Mouse (Mus musculus) urinary bladder, postnatal 4 days (tissue): Measurements from ENCODE around the gene Plcd3.
A peak's percentile ranks its signal among the peaks of the same experiment; 100 is the strongest.

Experiments used
- DNase-seq, 2 experiments: peaks; one replicate each; pipeline ENCODE4 v3.0.0; 2021 to 2022; ENCODE audit warnings: low spot score in 2 of 2

The Plcd3 gene

DNA sequence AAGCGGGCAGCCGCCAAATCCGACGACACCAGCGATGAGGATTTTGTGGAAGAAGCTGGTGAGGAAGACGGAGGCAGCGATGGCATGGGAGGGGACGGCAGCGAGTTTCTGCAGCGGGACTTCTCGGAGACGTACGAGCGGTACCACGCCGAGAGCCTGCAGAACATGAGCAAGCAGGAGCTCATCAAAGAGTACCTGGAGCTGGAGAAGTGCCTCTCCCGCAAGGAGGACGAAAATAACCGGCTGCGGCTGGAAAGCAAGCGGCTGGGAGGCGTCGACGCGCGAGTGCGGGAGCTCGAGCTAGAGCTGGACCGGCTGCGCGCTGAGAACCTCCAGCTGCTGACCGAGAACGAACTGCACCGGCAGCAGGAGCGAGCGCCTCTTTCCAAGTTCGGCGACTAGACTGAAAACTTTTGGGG, 16.1 kb upstream of the Plcd3 start:
- peak in 1 of 2 experiments; percentile 62 for DNase-seq

DNA sequence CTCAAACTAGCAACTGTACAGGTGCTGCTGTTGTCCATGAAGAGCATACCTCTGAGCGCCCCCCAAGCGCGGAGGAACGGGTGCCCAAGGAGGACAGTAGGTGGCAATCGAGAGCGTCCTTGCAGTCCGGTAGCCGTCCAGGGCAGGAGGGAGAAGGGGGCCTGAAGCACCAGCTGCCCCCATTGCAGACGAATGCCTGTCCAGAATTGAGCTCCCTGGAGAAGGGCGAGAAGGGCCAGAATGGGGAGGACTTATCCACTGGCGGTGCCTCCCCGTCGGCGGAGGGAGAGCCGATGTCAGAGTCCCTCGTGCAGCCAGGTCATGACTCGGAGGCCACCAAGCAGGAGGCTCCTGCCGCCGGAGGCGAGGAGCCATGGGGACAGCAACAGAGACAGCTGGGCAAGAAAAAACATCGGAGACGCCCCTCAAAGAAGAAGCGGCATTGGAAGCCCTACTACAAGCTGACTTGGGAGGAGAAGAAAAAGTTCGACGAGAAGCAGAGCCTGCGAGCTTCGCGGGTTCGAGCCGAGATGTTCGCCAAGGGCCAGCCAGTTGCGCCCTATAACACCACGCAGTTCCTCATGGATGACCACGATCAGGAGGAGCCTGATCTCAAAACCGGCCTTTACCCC, 15.6 kb upstream of the Plcd3 start:
- DNase-seq = peak; percentile 70 to 78

DNA sequence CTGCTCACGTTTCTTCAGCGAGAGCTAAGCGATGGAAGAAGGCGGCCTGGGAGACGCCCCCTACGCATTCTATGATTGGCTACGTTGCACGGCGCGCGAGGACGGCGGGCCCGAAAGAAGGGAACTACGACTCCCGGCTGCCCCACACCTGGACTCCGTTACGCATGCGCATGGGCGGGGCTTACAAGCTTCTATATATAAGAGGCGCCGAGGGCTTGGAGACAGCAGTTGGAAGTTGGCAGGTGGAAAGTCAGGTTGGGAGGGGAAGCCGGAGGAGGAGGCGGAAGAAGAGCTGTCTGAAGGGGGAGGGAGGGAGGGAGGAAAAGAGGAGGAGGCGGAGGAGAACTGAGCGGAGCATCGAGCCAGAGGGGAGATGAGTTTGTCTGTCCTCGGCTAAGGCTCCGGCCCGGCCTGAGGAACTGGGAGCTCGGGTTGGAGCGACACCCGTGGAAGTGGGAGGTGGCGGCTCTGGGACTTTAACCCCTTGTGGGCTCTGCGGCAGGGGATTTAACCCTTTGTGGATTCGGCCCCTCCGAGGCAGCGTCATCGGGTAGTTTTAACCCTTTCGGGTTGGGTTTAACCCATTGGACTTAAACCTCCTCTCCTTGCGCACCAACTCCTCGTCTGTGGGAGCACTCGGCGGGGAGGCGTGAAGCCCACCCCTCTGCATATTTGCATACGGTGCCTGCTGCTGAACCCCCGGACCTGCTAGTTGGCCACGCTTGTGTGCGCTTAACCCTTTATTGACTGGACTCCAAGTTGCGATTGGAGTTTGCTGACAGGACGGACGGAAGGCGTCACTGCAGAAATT, 14.8 kb upstream of the Plcd3 start, which contains the start of gene Hexim1:
Gene Hexim1, plus strand, starts transcription at position 224 of the 811 bp plus-strand sequence.
- DNase-seq = peak; percentile 100

DNA sequence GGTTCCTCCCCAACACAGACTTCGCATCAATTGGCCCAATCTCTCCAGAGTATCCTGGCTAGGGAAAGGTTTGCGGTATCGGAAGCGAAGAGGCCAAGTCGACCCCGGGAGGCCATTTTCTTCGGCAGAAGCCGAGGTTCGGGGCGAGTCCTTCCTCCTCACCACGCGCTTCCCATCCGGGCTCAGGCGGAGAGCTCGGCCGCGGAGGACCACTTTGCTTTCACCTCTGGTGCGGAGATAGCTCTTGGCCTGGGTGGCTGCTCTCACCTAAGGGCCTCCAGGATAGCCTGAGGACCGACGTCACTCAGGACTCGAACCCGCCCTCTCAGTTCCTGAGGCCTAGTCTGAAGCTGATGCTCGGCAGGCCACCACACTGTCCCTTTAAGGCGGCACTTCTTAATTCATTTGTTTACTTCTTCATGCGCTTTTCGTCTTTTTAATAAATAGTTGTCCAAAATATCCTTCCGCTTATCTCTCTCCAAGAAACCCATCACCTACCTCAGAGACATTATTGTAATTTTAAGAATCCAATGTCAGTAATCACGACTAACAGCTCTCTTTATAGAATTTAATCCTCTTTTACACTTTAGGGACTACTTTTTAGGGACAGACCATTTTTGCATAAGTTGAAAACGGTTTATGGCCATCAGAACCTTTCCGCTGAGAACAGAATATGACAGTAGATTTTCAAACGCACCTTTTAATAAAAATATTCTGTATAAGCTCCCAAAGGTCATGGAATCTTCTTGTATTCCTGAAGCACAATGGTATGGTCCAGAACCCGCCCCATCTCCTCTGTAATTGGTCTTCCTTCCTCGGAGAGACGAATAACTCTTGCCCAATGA, 13.9 kb upstream of the Plcd3 start:
- peak; percentile 71 to 78 for DNase-seq

DNA sequence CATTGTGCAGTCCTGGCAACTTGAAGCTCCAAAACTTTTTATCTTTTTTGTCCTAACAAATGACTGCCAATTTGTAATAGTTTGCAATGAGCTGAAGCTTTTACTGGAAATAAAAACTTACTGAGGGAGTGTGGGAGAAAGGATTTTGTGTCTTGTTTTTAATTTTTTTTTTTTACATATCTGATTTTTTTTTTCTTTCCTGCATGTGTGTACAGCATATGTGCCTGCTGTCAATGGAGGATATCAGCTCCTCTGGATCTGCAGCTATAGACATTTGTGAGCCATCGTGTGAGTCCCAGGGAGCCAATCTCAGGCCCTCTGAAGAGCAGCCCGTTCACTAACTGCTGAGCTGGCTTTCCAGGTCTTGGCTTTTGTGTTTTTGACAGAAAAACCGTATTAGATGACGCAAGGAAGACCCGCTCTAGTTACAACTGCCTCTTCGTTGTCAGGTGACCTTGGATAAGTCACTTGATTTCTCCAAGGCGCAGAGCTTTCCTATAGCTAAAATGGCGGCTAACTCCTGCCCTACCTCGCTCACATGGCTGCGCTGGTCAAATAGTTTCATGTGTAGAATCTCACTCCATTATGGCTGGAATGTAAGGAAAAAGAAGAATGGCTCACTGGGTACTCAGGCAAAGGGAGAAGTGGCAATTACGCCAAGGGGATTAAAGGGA, 12.9 kb upstream of the Plcd3 start:
- no peak for DNase-seq

DNA sequence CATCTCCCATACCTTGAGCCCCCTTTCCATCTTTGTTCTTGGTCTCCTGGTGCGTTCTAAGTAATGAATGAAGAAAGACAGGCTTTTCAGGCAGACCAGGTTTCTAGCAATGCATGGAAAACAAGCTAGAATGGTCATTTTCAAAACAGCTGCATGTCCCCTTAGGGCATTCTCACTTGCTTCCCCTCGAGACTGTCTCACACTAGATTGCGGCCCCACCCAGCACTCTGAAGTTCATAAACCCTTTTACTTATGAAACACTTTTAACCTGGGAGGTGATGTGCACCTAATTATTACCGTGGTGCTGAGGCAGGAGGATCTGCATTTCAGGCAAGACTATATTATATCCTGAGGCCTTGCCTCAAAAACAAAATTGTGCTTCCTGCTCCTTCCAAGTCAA, 12.3 kb upstream of the Plcd3 start:
- no peak for DNase-seq

DNA sequence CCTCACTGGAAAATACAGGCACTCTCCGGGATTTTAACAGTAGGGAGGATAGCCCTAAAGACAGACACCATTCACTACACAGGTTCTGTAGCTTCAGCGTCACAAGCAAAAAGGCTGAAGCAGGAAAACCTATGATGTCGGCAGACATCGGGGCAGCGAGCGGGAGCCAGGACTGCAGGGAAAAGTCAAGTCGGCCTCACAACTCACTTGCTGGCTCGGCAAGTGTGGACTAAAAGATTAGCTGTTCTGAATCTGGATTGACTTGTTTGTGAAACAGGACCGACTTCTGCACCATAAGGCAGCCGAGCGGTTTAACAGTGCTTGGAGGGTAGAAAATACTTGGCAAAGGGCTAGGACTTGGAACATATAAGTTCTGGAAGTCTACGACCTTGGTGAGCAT, 11.5 kb upstream of the Plcd3 start:
- DNase-seq = no peak

DNA sequence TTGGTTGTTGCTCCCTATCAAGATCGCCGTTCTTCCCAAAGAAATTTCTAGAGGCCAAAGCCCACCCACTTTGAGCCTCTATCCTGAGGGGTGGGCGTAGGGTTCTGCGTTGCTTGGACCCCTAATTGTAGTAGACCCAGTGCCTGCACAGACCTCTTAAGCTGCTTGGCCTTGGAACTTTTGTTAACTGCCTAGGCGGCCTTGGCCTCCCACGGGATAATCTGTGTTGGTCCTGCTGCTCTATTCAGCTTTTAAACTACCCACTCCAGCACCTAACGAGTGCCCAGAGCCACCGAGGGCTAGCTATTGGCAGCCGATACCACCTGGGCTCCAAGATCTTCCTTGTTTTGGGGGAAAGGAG, 11.1 kb upstream of the Plcd3 start:
- no peak for DNase-seq

DNA sequence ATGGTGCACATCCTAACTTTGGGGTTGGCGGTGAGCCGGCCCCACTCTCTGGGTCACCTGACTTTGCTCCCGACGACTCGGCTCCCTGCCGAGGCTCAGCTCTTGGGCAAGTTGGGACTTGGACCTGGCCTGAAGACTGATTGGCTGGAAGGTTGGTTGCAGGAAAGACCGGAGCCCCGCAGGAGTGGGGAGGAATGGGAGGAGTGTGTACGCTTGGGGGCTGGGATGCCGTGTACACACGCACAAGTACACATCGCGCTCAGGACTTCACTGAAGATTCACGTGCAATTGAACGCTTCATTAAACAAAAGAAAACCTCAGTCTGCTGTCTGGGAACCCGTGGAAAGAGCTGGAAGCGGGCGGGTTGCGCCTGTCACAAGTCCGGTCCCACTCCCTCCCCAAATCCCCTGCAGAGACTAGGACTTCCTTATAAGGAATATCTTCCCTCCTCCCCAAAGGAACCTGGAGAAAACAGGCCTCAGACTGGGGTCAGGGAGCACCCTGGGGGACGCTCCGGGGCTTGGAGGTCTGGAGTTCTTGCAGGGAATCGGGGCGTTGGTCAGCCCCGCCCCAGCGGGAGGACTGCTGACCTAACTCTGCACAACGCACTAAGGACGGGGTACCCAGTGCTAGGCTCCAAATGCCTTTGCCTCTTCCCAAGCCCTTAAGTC, 10.6 kb upstream of the Plcd3 start:
- peak; percentile 84 to 85 for DNase-seq

DNA sequence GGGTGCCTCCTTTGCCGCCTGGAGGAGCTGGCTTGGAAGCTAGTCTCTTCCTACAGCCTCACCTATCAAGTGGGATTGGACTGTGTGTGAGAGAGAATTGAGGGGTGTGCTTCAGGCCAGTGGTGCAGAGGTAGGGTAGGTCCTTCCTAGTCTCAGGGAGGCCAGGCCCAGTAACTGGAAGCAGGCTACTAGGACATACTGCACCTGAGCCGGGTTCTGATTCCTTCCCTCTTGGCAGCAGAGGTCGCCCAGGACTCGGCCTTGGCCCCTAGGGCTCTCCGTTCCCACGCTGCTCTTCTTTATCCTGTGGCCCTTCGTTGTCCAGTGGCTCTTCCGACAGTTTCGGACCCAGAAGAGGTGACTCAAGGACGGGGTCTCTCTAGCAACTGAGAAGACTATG, 9.8 kb upstream of the Plcd3 start:
- no peak for DNase-seq

DNA sequence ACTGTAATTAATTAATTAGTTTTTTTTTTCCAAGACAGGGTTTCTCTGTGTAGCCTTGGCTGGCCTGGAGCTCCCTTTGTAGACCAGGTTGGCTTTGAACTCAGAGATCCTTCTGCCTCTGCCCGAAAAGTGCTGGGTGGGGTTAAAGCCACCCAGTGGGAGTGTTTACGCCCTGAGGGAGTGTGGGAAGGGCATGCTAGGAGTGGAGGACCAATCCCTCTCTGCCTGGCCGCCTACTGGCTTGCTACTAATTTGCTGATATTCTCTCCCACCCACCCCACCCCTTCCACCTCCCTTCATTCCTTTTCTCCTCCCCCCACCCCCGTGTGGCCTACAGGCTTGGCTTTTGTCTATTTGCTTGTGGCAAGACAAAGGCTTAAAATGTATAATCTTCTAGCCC, 4.9 kb upstream of the Plcd3 start:
- DNase-seq = no peak

DNA sequence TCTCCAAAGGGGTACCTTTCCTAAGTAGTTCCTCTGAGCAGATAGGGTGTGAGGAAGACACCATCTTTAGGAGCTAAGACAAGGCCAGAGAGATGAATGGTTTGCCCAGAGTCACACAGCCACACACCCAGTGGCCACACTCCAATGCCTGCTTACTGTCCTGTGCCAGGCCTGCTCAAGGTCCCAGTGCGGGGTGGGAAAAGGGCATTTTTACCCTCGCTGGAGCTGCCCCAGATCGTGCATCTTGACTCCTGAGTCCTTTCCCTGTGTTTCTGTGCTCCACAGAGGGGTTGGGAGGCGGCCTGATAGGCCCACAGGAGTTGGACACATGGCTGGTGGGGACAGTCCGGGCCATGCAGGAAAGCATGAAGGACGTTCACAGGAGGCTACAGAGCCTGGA, 4.4 kb upstream of the Plcd3 start:
- DNase-seq = no peak

DNA sequence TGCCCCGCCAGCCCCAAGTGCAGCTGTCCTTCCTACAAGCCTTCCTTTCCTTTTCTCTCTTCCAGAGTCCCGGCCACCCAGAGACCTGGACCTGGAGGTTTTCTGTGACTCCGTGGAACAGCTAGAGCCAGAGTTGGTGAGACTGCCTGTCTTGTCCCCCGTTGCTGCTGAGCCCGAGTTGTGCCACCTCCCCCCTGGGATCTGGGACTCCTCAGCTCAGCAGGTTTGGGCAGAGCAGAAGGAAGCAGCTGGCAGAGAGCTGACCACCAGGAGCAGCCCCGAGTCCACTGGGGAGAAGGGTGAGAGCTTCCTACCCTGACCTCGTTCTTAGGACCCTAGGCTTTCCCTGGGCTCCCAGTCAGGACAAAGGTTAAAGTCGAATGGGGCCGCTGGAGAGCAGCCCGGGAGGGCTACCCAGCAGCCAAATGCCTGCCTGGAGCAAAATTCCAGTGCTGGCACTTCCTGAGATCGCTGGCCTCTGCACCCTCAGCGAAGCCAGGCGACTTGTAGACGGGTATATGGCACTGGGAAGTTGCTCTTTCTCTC, 3.8 kb upstream of the Plcd3 start:
- peak in 1 of 2 experiments; percentile 58 for DNase-seq

DNA sequence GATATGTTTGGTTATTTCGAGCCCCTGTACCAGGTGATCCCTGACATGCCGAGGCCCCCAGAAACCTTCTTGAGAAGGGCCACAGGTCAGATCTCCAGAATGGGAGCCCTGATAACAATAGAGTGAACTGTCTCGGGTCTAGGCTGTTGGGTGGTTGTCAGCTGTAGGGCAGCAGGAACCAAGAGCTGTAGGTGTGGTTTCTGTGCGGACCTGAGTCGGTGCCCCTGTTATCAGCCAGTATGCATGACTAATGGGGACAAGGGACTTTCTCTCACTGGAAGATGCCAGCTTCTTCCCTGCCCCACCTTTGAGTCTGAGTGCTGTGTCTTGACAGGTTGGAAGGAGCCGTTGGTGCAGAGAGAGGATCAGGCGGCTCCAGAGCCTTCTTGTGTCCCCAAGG, 3.0 kb upstream of the Plcd3 start:
- no peak for DNase-seq

DNA sequence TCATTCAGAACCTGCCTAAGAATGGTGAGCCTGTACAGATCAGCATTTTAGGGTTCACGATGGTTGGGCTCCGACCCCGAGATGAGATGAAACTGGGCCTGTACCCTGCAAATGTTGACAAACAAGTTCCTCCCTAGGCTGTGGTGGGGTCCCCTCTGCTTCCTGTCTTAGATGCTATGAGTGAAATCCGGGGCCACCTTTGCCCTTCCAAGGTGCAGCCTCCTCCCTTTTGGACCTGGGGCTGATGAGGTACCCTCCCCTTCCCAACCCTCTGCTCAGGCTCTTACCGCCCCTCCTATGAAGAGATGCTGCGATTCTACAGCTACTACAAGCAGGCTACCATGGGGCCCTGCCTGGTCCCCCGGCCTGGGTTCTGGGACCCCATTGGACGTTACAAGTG, 2.2 kb upstream of the Plcd3 start:
- DNase-seq = no peak

DNA sequence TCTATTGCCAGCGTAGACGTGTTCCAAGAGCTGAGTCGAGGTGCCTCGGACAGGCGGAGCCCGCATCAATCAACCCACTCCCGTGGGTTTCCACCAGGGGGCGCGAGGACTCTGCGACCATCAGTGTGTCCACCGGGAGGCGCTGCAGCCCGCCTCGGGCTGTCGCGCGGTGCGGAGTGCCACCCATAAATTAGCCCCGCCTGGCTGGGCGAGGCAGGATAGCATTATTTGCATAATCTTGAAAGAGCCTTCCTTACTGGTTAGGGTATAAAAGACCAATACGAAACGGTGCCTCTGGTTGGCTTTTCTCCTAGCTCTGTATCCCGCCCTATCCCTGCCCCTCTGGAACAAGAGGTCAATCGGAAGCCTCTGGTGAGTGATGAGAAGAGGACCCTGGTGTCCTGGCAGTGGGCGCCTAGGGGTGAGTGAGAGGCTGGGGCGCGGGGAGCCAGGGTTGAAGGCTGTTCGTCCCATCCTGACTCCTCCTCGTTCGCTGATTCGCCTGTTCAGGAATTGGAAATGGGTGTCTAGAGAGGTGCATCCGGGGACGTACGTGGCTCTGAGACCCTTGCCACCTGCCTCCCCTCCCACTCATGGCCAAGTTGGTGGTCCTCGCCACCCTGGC, 1.4 kb upstream of the Plcd3 start:
- DNase-seq = peak; percentile 98

DNA sequence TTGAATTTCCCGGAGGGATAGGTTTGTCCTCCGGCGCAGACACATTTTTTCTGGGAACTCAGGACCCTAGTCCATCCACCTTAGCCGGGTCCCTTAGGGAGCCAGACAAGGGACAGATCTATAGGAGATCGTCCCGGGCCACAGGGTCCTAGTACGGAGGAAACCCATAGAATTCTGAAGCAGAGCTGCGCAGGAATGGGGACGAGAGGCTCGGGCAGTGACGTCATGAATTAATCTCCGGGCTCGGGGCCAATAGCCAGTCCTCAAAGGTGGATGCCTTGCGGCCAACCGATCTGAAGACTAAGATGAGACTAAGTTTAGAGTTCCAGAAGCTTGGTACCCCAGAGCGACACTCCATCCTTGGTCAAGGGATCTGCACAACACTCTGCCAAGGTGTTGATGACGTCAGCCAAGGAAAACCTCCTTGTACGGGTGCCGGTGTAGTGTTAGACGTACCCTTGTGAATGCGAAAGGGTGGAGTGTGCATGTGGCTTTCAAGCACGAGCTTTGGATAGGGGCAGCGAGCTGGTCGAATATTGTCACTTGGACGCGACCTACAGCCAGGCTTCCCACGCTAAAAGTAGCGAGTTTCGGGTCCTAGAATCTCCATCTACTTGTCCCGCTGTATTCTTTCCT, 526 bp upstream of the Plcd3 start:
- DNase-seq = peak; percentile 70 to 78

DNA sequence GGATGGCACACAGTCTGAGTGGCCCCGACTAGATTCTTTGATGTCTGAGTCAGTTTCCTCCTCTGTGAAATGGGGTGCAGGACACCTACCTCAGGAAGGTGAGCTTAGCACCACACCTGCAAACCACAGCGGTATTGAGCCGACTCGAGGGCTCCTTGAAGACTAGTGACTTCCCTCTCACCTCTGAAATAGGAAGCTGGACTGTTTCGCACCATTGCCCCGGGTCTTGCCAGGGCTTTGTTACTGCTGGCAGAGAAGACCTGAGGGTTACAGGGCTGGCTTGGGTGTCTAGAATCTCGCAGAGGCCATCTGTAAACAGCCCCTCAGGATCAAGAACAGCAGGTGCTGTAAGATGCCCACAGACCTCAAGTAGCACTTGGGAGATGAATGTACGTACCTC, 1.1 kb downstream of the Plcd3 start:
- DNase-seq = no peak

DNA sequence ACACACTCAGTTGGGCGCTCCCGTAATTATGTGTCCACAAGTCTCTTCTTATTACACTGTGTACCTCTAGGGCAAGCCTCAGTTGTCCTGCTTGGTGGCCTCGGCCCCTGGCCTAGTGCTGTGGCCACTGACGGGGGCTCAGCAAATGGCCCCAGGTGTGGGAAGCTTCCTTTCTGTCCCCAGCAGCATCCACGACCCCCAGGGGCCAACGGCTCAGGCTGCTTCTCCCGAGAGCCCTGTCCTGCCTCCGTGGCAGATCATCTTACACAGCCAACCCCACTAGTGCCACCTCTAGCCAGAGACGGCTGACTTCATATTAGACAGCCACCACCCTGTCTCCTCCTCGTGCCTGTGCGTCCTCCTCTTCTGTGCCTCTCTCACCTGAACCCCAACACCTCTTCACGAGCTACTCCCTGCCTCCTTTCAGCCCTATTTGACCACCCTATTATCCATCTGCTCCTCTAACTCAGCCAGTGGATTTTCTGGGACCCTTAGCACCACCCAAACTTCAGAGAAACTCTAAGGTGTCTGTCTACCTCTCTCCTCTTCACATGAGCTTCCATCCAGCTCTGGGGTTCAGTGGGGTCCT, 2.0 kb downstream of the Plcd3 start:
- DNase-seq = no peak
